Mouse (Mus musculus) CH12.LX (cell line): Measurements from ENCODE around the gene Ppp1r14d. TPM values are rescaled to one million over a fixed set of nuclear protein-coding genes. Genes with fewer than 3 reads are reported as not detected.

ENCODE experiments used
- DNase-seq: peaks from one replicate; pipeline ENCODE4 v3.0.0-alpha.2; 2013; ENCODE audit errors: extremely low read depth
- H3K27ac ChIP-seq: 2 replicates; pipeline ENCODE4 v1.5.1; 2012; ENCODE audit warnings: low read depth, mild to moderate bottlenecking, control low read depth, moderate library complexity; ENCODE audit not compliant: insufficient read depth
- H3K27me3 ChIP-seq: replicated peaks from 2 replicates; pipeline ENCODE3; 2012; ENCODE audit warnings: inconsistent platforms
- H3K36me3 ChIP-seq, 2 experiments: replicated peaks in 1 of 2; 2 replicates each; pipeline versions ENCODE3 to v1.6.1; 2012; ENCODE audit warnings: inconsistent platforms in 1 of 2, low read length in 1 of 2, mild to moderate bottlenecking in 1 of 2, mixed read lengths in 1 of 2, moderate library complexity in 1 of 2; ENCODE audit not compliant: control insufficient read depth in 1 of 2, insufficient read depth in 1 of 2
- H3K4me1 ChIP-seq, 2 experiments: 2 replicates each; pipeline ENCODE4 v1.6.1; 2012; ENCODE audit warnings: inconsistent platforms in 1 of 2, moderate library complexity in 1 of 2; ENCODE audit not compliant: insufficient read depth in 2 of 2, control insufficient read depth in 1 of 2
- H3K4me2 ChIP-seq: 2 replicates; pipeline ENCODE4 v1.6.1; 2012; ENCODE audit warnings: low read depth, mild to moderate bottlenecking, control low read depth; ENCODE audit not compliant: poor library complexity, insufficient read depth, severe bottlenecking
- H3K4me3 ChIP-seq, 3 experiments: fragments of 150-350 bp in 1 of 3; sonication (generic) in 1 of 3; replicated peaks in 1 of 3; 2 replicates each; pipeline versions ENCODE3 to v1.5.1; 2011 to 2012; ENCODE audit warnings: low read depth in 2 of 3, low read length in 2 of 3, mild to moderate bottlenecking in 2 of 3, moderate library complexity in 2 of 3, control low read depth in 1 of 3, improper control_type of control experiment in 1 of 3, inconsistent platforms in 1 of 3, mixed read lengths in 1 of 3; ENCODE audit not compliant: poor library complexity in 1 of 3
- H3K79me2 ChIP-seq: replicated peaks from 2 replicates; pipeline ENCODE4 v1.6.1; 2012; ENCODE audit warnings: mild to moderate bottlenecking, moderate library complexity; ENCODE audit not compliant: control insufficient read depth, poor library complexity, insufficient read depth, severe bottlenecking; ENCODE audit errors: extremely low read depth
- H3K9ac ChIP-seq: 2 replicates; pipeline ENCODE4 v1.6.1; 2012; ENCODE audit warnings: low read depth, mild to moderate bottlenecking, control low read depth, moderate library complexity; ENCODE audit not compliant: insufficient read depth
- H3K9me3 ChIP-seq: replicated peaks from 2 replicates; pipeline ENCODE3; 2012; ENCODE audit warnings: low read length, inconsistent platforms, mixed read lengths
- CTCF ChIP-seq, 2 experiments: IDR thresholded peaks in 1 of 2; conservative IDR thresholded peaks in 1 of 2; 2 replicates each; pipeline ENCODE4 v1.5.1; 2011 to 2012; ENCODE audit warnings: low read depth in 2 of 2, low read length in 2 of 2, improper control_type of control experiment in 1 of 2, inconsistent platforms in 1 of 2, mild to moderate bottlenecking in 1 of 2, moderate library complexity in 1 of 2
- ELF1 ChIP-seq: IDR thresholded peaks from 2 replicates; pipeline ENCODE4 v1.6.1; 2014; ENCODE audit warnings: low read depth, mild to moderate bottlenecking, inconsistent platforms, low read length, improper control_type of control experiment
- EP300 ChIP-seq: IDR thresholded peaks from 2 replicates; pipeline ENCODE4 v1.6.1; 2011; ENCODE audit warnings: low read length, improper control_type of control experiment
- GABPA ChIP-seq: IDR thresholded peaks from 2 replicates; pipeline ENCODE4 v1.6.1; 2012; ENCODE audit warnings: low read depth, low read length, improper control_type of control experiment, inconsistent platforms; ENCODE audit not compliant: insufficient replicate concordance
- HCFC1 ChIP-seq: IDR thresholded peaks from 2 replicates; pipeline ENCODE4 v1.6.1; 2012; ENCODE audit warnings: low read depth, mild to moderate bottlenecking, inconsistent platforms, low read length, improper control_type of control experiment
- IRF4 ChIP-seq: IDR thresholded peaks from 2 replicates; pipeline ENCODE4 v1.6.1; 2014; ENCODE audit warnings: low read depth, mild to moderate bottlenecking, inconsistent platforms, low read length, improper control_type of control experiment
- JUN ChIP-seq: IDR thresholded peaks from 2 replicates; pipeline ENCODE4 v1.6.1; 2011; ENCODE audit warnings: low read depth, mild to moderate bottlenecking, low read length, improper control_type of control experiment, moderate library complexity; ENCODE audit not compliant: insufficient read depth
- MAX ChIP-seq: IDR thresholded peaks from 2 replicates; pipeline ENCODE4 v1.6.1; 2011; ENCODE audit warnings: low read length, improper control_type of control experiment
- MEF2A ChIP-seq: IDR thresholded peaks from 2 replicates; pipeline ENCODE4 v1.6.1; 2014; ENCODE audit warnings: low read depth, mild to moderate bottlenecking, inconsistent platforms, low read length, improper control_type of control experiment, borderline replicate concordance
- MYC ChIP-seq: IDR thresholded peaks from 2 replicates; pipeline ENCODE4 v1.6.1; 2011; ENCODE audit warnings: low read depth, mild to moderate bottlenecking, improper control_type of control experiment, low read length
- PAX5 ChIP-seq: IDR thresholded peaks from 2 replicates; pipeline ENCODE4 v1.6.1; 2012; ENCODE audit warnings: low read length, inconsistent platforms, mixed read lengths
- POLR2AphosphoS2 ChIP-seq: IDR thresholded peaks from 2 replicates; pipeline ENCODE4 v1.6.1; 2011; ENCODE audit warnings: low read depth, low read length, improper control_type of control experiment
- RAD21 ChIP-seq: IDR thresholded peaks from 2 replicates; pipeline ENCODE4 v1.6.1; 2011; ENCODE audit warnings: low read depth, mild to moderate bottlenecking, low read length, improper control_type of control experiment, moderate library complexity
- RCOR1 ChIP-seq: conservative IDR thresholded peaks from 2 replicates; pipeline ENCODE4 v1.6.1; 2012; ENCODE audit warnings: low read depth, mild to moderate bottlenecking, inconsistent platforms, low read length, improper control_type of control experiment
- SIN3A ChIP-seq: IDR thresholded peaks from 2 replicates; pipeline ENCODE4 v1.6.1; 2012; ENCODE audit warnings: low read length, improper control_type of control experiment, inconsistent platforms
- TBP ChIP-seq: conservative IDR thresholded peaks from 2 replicates; pipeline ENCODE4 v1.6.1; 2011; ENCODE audit warnings: low read depth, low read length, improper control_type of control experiment
- TCF12 ChIP-seq: IDR thresholded peaks from 2 replicates; pipeline ENCODE4 v1.6.1; 2014; ENCODE audit warnings: low read depth, mild to moderate bottlenecking, inconsistent platforms, low read length, improper control_type of control experiment
- USF2 ChIP-seq: conservative IDR thresholded peaks from 2 replicates; pipeline ENCODE4 v1.6.1; 2011; ENCODE audit warnings: low read depth, low read length, improper control_type of control experiment
- ZKSCAN1 ChIP-seq: IDR thresholded peaks from 2 replicates; pipeline ENCODE4 v1.6.1; 2012; ENCODE audit warnings: low read depth, inconsistent platforms, low read length, improper control_type of control experiment, borderline replicate concordance
- ZMIZ1 ChIP-seq: IDR thresholded peaks from 2 replicates; pipeline ENCODE4 v1.6.1; 2012; ENCODE audit warnings: low read depth, mild to moderate bottlenecking, inconsistent platforms, low read length, improper control_type of control experiment
- ZNF384 ChIP-seq: IDR thresholded peaks from 2 replicates; pipeline ENCODE4 v1.6.1; 2012; ENCODE audit warnings: low read depth, low read length, improper control_type of control experiment, inconsistent platforms
- dilution Hi-C: fragments of 300-500 bp; cut with MboI; formaldehyde crosslinking; loops from 2 replicates; pipeline ENCODE4 v1.14.3; 2020; ENCODE audit warnings: low sequenced_read_pairs; ENCODE audit not compliant: extremely low pct_unique_long_range_greater_than_20kb, extremely low pct_ligation_motif_present
- in situ Hi-C: fragments of 300-500 bp; cut with MboI; formaldehyde crosslinking; loops from 3 replicates; pipeline ENCODE4 v1.14.3; 2019; ENCODE audit warnings: low sequenced_read_pairs, low pct_ligation_motif_present, low pct_unique_long_range_greater_than_20kb, mixed read lengths
- polyA plus RNA-seq: library from polyadenylated mRNA; unstranded; fragments of >175 nt; gene quantifications from 2 replicates; pipeline ENCODE4 v1.2.1, GENCODE M21; 2012; ENCODE audit warnings: low read depth; ENCODE audit not compliant: insufficient read length
- total RNA-seq, 2 experiments: library from RNA; depleted of rRNA; stranded (reverse); fragments of 300-350 nt in 1 of 2; fragments of >200 nt in 1 of 2; gene quantifications; 2 replicates each; pipeline ENCODE4 v1.2.3; 2012 to 2014

The Ppp1r14d gene
- total and polyA plus RNA-seq, 3 experiments = not detected

GRCm38 (mm10) chr2:119172862-119173576, 56.7 kb downstream of the Ppp1r14d start:
- no peak overlapping the region for H3K4me3 ChIP-seq
- dilution Hi-C loops (no loop called here), in situ Hi-C loops (no loop called here)
- H3K9me3 ChIP-seq = peaks cover 2% of the 10 kb centered on the region
- H3K27me3 ChIP-seq = no peaks in the 10 kb centered on the region
- no peak for DNase-seq
- H3K4me1 ChIP-seq = peaks cover 37 to 90% of the 10 kb centered on the region in 2 experiments
- no peaks in the 10 kb centered on the region; the same call in 1 of the 2 replicates for H3K79me2 ChIP-seq
- TF ChIP-seq ZNF384 = no peak
- no peak for TF ChIP-seq USF2
- TF ChIP-seq RCOR1 = no peak
- no peak for TF ChIP-seq EP300
- TF ChIP-seq ZKSCAN1 = no peak
- no peak for TF ChIP-seq POLR2AphosphoS2
- TF ChIP-seq PAX5 = no peak
- TF ChIP-seq MEF2A = no peak
- TF ChIP-seq MYC = no peak
- no peak for TF ChIP-seq HCFC1
- no peak for TF ChIP-seq ELF1
- no peak for TF ChIP-seq IRF4
- TF ChIP-seq RAD21 = no peak
- TF ChIP-seq SIN3A = no peak
- no peak for TF ChIP-seq MAX
- H3K9ac ChIP-seq = no peak overlapping the region
- H3K36me3 ChIP-seq = peaks cover 2 to 11% of the 10 kb centered on the region in 2 experiments
- no peak overlapping the region for H3K27ac ChIP-seq
- H3K4me2 ChIP-seq = peak overlapping the region; percentile 85

GRCm38 (mm10) chr2:119172446-119172845, 57.3 kb downstream of the Ppp1r14d start:
- DNase-seq = no peak
- TF ChIP-seq TCF12 (no peak), IRF4 (no peak), TBP (no peak), SIN3A (no peak), RCOR1 (no peak), ZKSCAN1 (no peak), ZMIZ1 (no peak), POLR2AphosphoS2 (no peak), JUN (no peak), MEF2A (no peak), GABPA (no peak), CTCF (conservative IDR thresholded peaks at IDR 0.05 in 1 of 2, IDR thresholded peaks at IDR 0.05 in 1 of 2; ENCODE audit: low read depth in 2 of 2, low read length in 2 of 2) (no peak)
- 0 out of 2 replicates have a peak overlapping the region, but pooled peaks have one; percentile 50 for H3K27ac ChIP-seq
- H3K9ac ChIP-seq = no peak overlapping the region
- dilution Hi-C loops (no loop called here), in situ Hi-C loops (no loop called here)
- no peaks in the 10 kb centered on the region for H3K9me3 ChIP-seq
- H3K27me3 ChIP-seq = peaks cover 1% of the 10 kb centered on the region
- peaks cover 0 to 8% of the 10 kb centered on the region in 2 experiments for H3K36me3 ChIP-seq
- H3K79me2 ChIP-seq = no peaks in the 10 kb centered on the region; the same call in 1 of the 2 replicates
- no peak overlapping the region for H3K4me3 ChIP-seq
- peaks cover 35 to 87% of the 10 kb centered on the region in 2 experiments for H3K4me1 ChIP-seq
- no peak overlapping the region for H3K4me2 ChIP-seq
